Mouse (Mus musculus): Measurements from ENCODE around the gene Snrnp48. TPM values are rescaled to one million over a fixed set of nuclear protein-coding genes. Genes with fewer than 3 reads are reported as not detected.

The Snrnp48 gene
- total and polyA plus RNA-seq, 3 experiments = 64.1 to 114 (median 82.2) TPM

GRCm38 (mm10) chr13:38218686-38219085, 13.9 kb downstream of the Snrnp48 start:
- Histone ChIP-seq H3K9me3 (replicated peaks) (no peaks in the 10 kb centered on the region), H3K27me3 (ENCODE audit: insufficient read depth, low read length) (no peaks in the 10 kb centered on the region), H3K4me3 (ENCODE audit: low read depth, low read length) (no peak overlapping the region), H3K36me3 (replicated peaks) (peaks cover 94% of the 10 kb centered on the region), H3K4me1 (ENCODE audit: insufficient read depth, low read depth, low read length) (peaks cover 5% of the 10 kb centered on the region; the same call in 1 of the 2 replicates)
- no peak for DNase-seq (ENCODE audit: low spot score)
- ATAC-seq (ENCODE audit: extremely low read depth, insufficient number of reproducible peaks, low FRiP score, poor library complexity, severe bottlenecking) = no peak
- no peak for TF ChIP-seq TAL1 (conservative IDR thresholded peaks at IDR 0.05; ENCODE audit: low read depth, low read length)
- TF ChIP-seq GATA1 (IDR thresholded peaks at IDR 0.05; ENCODE audit: borderline replicate concordance, low read length) = no peak
- no peak for TF ChIP-seq POLR2AphosphoS5 (IDR thresholded peaks at IDR 0.05; ENCODE audit: insufficient replicate concordance, low read depth, low read length)
- no peak for TF ChIP-seq CTCF (IDR thresholded peaks at IDR 0.05; ENCODE audit: low read depth, low read length)
- TF ChIP-seq GATA2 (IDR thresholded peaks at IDR 0.05; ENCODE audit: borderline replicate concordance, low read depth, low read length) = no peak

- H3K4me1 ChIP-seq (ENCODE audit: insufficient read depth, low read depth, low read length) = peaks cover 5% of the 10 kb centered on the region; the same call in 1 of the 2 replicates
Observed at GRCm38 (mm10) chr13:38220331-38220730, 15.6 kb downstream of the Snrnp48 start.

GRCm38 (mm10) chr13:38230177-38230821, 25.6 kb downstream of the Snrnp48 start:
- peaks cover 40% of the 10 kb centered on the region for H3K36me3 ChIP-seq (replicated peaks)
- H3K4me3 ChIP-seq (ENCODE audit: low read depth, low read length) = no peak overlapping the region
- peaks cover 2% of the 10 kb centered on the region for H3K4me1 ChIP-seq (ENCODE audit: insufficient read depth, low read depth, low read length)
- no peaks in the 10 kb centered on the region for H3K9me3 ChIP-seq (replicated peaks)
- DNase-seq (ENCODE audit: low spot score) (no peak), ATAC-seq (ENCODE audit: extremely low read depth, insufficient number of reproducible peaks, low FRiP score, poor library complexity, severe bottlenecking) (no peak)
- no peak for TF ChIP-seq GATA1 (IDR thresholded peaks at IDR 0.05; ENCODE audit: borderline replicate concordance, low read length)
- TF ChIP-seq TAL1 (conservative IDR thresholded peaks at IDR 0.05; ENCODE audit: low read depth, low read length) = no peak
- TF ChIP-seq CTCF (IDR thresholded peaks at IDR 0.05; ENCODE audit: low read depth, low read length) = no peak
- no peak for TF ChIP-seq POLR2AphosphoS5 (IDR thresholded peaks at IDR 0.05; ENCODE audit: insufficient replicate concordance, low read depth, low read length)
- TF ChIP-seq GATA2 (IDR thresholded peaks at IDR 0.05; ENCODE audit: borderline replicate concordance, low read depth, low read length) = no peak
- peaks cover 21% of the 10 kb centered on the region for H3K27me3 ChIP-seq (ENCODE audit: insufficient read depth, low read length)

More at GRCm38 (mm10) chr13:38220331-38220730, 15.6 kb downstream of the Snrnp48 start:
- peaks cover 97% of the 10 kb centered on the region for H3K36me3 ChIP-seq (replicated peaks)
- TF ChIP-seq TAL1 (conservative IDR thresholded peaks at IDR 0.05; ENCODE audit: low read depth, low read length) (no peak), CTCF (IDR thresholded peaks at IDR 0.05; ENCODE audit: low read depth, low read length) (no peak)
- H3K27me3 ChIP-seq (ENCODE audit: insufficient read depth, low read length) = no peaks in the 10 kb centered on the region
- H3K4me3 ChIP-seq (ENCODE audit: low read depth, low read length) = no peak overlapping the region
- ATAC-seq (ENCODE audit: extremely low read depth, insufficient number of reproducible peaks, low FRiP score, poor library complexity, severe bottlenecking) (no peak), DNase-seq (ENCODE audit: low spot score) (no peak)
- H3K9me3 ChIP-seq (replicated peaks) = no peaks in the 10 kb centered on the region

GRCm38 (mm10) chr13:38232411-38232810, 27.7 kb downstream of the Snrnp48 start:
- peaks cover 24% of the 10 kb centered on the region for H3K27me3 ChIP-seq (ENCODE audit: insufficient read depth, low read length)
- DNase-seq (ENCODE audit: low spot score) (no peak), ATAC-seq (ENCODE audit: extremely low read depth, insufficient number of reproducible peaks, low FRiP score, poor library complexity, severe bottlenecking) (no peak)
- peaks cover 3% of the 10 kb centered on the region for H3K4me1 ChIP-seq (ENCODE audit: insufficient read depth, low read depth, low read length)
- H3K4me3 ChIP-seq (ENCODE audit: low read depth, low read length) = no peak overlapping the region
- TF ChIP-seq POLR2AphosphoS5 (IDR thresholded peaks at IDR 0.05; ENCODE audit: insufficient replicate concordance, low read depth, low read length) (no peak), CTCF (IDR thresholded peaks at IDR 0.05; ENCODE audit: low read depth, low read length) (no peak), GATA1 (IDR thresholded peaks at IDR 0.05; ENCODE audit: borderline replicate concordance, low read length) (no peak), TAL1 (conservative IDR thresholded peaks at IDR 0.05; ENCODE audit: low read depth, low read length) (no peak), GATA2 (IDR thresholded peaks at IDR 0.05; ENCODE audit: borderline replicate concordance, low read depth, low read length) (no peak)
- no peaks in the 10 kb centered on the region for H3K9me3 ChIP-seq (replicated peaks)
- H3K36me3 ChIP-seq (replicated peaks) = peaks cover 27% of the 10 kb centered on the region

- peaks cover 20% of the 10 kb centered on the region for H3K36me3 ChIP-seq (replicated peaks)
Observed at GRCm38 (mm10) chr13:38232856-38233625, 28.3 kb downstream of the Snrnp48 start.

GRCm38 (mm10) chr13:38234651-38235050, 29.9 kb downstream of the Snrnp48 start:
- peaks cover 31% of the 10 kb centered on the region for H3K27me3 ChIP-seq (ENCODE audit: insufficient read depth, low read length)
- TF ChIP-seq POLR2AphosphoS5 (IDR thresholded peaks at IDR 0.05; ENCODE audit: insufficient replicate concordance, low read depth, low read length) (no peak), GATA1 (IDR thresholded peaks at IDR 0.05; ENCODE audit: borderline replicate concordance, low read length) (no peak), TAL1 (conservative IDR thresholded peaks at IDR 0.05; ENCODE audit: low read depth, low read length) (no peak), CTCF (IDR thresholded peaks at IDR 0.05; ENCODE audit: low read depth, low read length) (no peak), GATA2 (IDR thresholded peaks at IDR 0.05; ENCODE audit: borderline replicate concordance, low read depth, low read length) (no peak)

More at GRCm38 (mm10) chr13:38232856-38233625, 28.3 kb downstream of the Snrnp48 start:
- TF ChIP-seq POLR2AphosphoS5 (IDR thresholded peaks at IDR 0.05; ENCODE audit: insufficient replicate concordance, low read depth, low read length) (no peak), GATA2 (IDR thresholded peaks at IDR 0.05; ENCODE audit: borderline replicate concordance, low read depth, low read length) (no peak), TAL1 (conservative IDR thresholded peaks at IDR 0.05; ENCODE audit: low read depth, low read length) (no peak), CTCF (IDR thresholded peaks at IDR 0.05; ENCODE audit: low read depth, low read length) (no peak), GATA1 (IDR thresholded peaks at IDR 0.05; ENCODE audit: borderline replicate concordance, low read length) (no peak)
- ATAC-seq (ENCODE audit: extremely low read depth, insufficient number of reproducible peaks, low FRiP score, poor library complexity, severe bottlenecking) (no peak), DNase-seq (ENCODE audit: low spot score) (no peak)
- Histone ChIP-seq H3K4me1 (ENCODE audit: insufficient read depth, low read depth, low read length) (peaks cover 3% of the 10 kb centered on the region), H3K4me3 (ENCODE audit: low read depth, low read length) (no peak overlapping the region), H3K9me3 (replicated peaks) (no peaks in the 10 kb centered on the region), H3K27me3 (ENCODE audit: insufficient read depth, low read length) (peaks cover 28% of the 10 kb centered on the region)

More at GRCm38 (mm10) chr13:38234651-38235050, 29.9 kb downstream of the Snrnp48 start:
- no peak for DNase-seq (ENCODE audit: low spot score)
- H3K9me3 ChIP-seq (replicated peaks) = no peaks in the 10 kb centered on the region
- peaks cover 3% of the 10 kb centered on the region for H3K4me1 ChIP-seq (ENCODE audit: insufficient read depth, low read depth, low read length)
- H3K36me3 ChIP-seq (replicated peaks) = peaks cover 7% of the 10 kb centered on the region
- no peak overlapping the region for H3K4me3 ChIP-seq (ENCODE audit: low read depth, low read length)
- no peak for ATAC-seq (ENCODE audit: extremely low read depth, insufficient number of reproducible peaks, low FRiP score, poor library complexity, severe bottlenecking)

Measured in G1E (cell line).